Mouse (Mus musculus) gastrocnemius, postnatal 10 days (tissue): ENCODE results near the gene Yars. TPM values are rescaled to one million over a fixed set of nuclear protein-coding genes. Genes with fewer than 3 reads are reported as not detected.

Experiments
- DNase-seq: peaks from one replicate; pipeline ENCODE4 v3.0.0; 2021; ENCODE audit warnings: mixed read lengths
- total RNA-seq, 2 experiments: library from RNA; stranded (reverse); gene quantifications; 2 replicates each; pipeline ENCODE4 v1.2.3; 2021

The Yars gene
- total RNA-seq, 2 experiments from 2014 or later: 35.5 to 48.5 TPM

DNA sequence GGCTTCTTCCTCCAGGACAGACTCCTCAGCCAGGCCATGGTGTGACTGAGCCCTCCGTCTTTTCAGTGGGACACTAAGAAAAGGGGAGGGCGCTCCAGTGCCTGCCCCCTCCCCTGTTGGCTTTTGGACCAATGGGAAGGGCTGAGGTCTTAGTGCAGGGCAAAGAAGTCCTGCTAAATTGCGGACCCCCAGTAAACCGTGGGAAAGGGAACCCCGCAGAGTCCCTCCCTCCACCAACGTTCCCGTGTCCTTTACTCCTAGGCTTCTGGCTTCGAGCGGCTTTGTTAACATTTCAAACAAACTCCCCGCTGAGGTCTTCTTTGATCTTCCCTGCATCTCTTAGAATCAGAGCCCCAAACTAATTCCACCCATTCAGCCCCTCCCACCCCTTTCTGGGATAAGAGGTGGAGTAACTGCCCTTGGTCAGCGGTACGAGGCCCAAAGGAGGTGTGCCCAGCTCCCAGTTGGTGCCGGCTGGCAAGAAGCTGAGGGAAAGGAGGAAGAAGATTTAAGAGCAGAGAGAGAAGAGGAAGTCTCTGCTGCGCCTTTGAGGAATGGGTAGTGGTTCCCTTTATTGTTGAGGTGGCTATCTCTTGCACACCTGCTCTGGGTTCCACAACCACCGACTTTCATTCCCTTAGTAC, 62.0 kb downstream of the Yars start:
- DNase-seq: no peak

DNA sequence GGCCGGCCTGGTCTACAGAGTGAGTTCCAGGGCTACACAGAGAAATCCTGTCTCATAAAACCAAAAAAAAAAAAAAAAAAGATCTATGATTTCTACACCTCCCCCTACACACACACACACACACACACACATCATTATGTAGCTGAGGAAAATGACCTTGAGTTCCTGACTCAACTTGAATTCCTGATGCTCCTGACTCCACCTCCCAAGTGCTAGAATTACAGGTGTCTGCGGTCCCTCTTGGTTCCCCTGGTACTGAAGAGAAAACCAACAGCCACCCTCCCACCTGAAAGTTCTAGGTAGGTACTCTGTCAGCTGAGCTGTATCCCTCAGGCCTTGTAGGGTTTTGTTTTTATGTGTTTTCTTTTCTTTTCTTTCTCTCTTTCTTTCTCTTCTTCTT, 62.9 kb downstream of the Yars start:
- no peak for DNase-seq

DNA sequence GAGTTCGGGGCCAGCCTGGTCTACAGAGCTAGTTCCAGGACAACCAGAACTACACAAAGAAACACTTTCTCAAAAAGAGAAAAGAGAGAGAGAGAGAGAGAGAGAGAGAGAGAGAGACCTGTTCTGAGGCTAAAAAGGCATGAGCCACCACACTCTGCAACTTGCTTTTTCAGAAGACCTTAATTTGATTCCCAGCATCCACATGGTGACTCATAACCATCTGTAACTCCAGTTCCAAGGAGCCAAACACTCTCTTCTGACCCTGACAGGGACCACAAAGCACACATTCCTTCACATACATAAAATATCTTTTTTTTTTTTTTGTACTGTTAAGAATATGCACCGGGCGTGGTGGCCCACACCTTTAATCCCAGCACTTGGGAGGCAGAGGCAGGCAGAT, 65.0 kb downstream of the Yars start:
- no peak for DNase-seq

DNA sequence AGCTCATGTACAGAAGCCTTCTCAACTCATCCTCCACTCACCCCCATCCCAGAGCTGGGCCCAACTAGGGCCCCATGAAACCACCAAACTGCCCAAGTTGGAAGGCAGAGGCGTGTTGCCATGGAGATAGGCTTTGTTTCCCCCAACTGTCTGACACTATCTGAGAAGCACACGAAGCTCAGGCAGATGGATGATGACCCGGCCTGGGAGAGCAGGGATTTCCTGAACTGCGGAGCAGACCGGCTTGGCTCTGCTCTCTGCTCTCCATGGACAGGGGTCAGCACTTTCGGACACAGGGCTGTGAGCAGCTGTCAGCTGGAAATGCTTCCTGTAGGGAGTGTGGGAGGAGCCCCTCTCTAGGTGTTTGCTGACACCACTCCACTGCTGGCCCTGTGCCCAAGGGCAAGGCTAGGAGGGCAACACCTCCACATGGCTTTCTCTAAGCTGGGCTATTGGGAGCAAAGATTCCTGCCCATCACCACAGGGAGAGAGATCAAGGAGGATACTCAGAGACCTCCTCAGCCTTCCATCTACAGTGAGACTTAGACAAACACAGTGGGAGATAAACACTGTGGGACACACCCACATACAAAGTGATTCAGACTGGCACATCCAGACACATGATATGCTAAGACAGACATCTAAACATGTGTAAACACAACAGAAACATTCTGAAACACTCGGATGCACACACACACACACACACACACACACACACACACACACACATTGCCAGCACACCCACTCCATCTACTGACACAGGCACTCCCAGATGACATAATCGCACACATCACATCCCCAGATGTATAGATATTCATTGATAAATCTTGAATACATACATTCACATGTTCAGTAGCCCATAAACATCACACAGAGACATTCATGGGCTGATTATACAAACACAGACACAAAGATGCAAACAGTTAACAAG, 67.2 kb downstream of the Yars start:
- DNase-seq: no peak

GRCm38 (mm10) chr4:129259101-129259500, 69.5 kb downstream of the Yars start:
- no peak for DNase-seq

DNA sequence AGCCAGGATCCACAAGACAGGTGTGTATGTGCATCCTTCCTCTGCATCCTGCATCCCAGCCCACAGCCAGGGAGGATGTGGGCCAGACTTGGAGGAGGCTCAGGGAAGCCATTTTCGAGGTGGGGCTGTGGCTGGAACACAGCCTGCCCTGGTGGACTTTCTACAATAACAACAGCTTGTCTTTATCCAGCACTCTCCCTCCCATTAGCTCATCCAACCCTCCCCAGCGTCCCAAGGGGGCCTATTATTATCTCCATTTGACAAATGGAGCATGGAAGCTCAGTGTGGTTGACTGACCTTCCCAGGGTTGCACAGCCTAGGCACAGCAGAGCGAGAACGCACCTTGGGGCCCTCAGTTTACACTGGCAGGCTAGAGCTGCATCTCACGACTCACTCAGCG, 71.1 kb downstream of the Yars start:
- no peak for DNase-seq

DNA sequence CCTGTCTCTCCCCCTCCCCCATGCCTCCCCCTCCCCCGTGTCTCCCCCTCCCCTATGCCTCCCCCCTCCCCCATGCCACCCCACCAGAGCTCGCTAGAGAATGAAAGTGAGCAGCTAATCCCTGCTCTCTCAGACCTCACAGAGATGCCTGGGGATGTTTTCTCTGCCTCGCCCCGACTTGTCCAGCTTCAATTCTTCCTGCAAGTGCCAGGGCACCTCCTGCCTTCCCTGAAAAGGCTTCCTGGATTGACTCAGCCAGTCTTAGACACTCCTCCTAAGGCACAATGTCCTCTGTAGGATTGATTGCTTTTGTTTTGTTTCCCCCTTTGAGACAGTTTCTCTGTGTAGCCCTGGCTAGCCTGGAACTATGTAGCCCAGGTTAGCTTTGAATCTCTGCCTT, 71.6 kb downstream of the Yars start, which contains the start of gene C77080:
Gene C77080 (minus strand): TSS at position 209 of the 400 bp plus-strand sequence.
- DNase-seq: no peak

DNA sequence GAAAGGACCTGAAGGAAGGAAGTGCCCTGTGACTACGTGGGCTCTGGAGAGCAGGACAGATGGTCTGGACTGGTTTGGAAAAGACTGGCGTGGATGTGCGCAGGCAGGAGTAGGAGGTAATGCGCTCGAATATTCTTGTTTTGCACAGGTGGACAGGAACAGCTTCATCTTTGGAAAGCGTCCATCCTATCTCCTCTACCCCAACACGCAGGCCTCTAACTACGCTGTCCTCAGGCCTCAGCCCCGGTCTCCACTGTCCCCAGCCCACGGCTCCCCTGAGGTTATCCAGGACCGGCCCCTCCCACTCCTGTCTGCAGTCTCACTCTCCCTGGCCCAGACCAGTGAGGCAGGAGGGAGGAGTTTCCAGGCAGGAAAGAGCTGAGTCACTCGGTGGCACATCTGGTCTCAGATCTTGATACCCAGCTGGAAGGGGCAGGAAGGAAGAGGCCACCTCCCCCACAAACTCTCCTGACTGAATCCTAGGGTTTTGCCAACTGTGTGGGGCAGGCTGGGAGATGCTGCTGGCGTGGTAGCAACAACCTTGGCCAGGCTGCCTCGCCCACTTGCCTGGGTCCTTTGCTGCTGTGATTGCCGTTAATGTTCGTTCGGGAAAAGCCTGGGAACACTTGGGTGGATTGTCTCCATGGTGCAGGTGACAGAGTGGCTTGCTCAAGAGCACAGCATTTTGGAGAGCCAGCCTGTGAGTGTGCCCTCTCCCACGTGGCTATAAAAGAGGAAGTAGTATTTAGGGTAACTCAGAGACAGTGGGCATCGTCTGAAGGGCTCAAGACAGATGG, 73.9 kb downstream of the Yars start:
- no peak for DNase-seq

- DNase-seq: no peak
Observed at GRCm38 (mm10) chr4:129266191-129266590, 76.6 kb downstream of the Yars start.

- no peak for DNase-seq
Observed at GRCm38 (mm10) chr4:129266821-129267220, 77.3 kb downstream of the Yars start.

GRCm38 (mm10) chr4:129268698-129269097, 79.1 kb downstream of the Yars start:
- no peak for DNase-seq

Other genes starting within 250 kb of the Yars start
- gene Azin2, start 227.3 kb upstream of the Yars start, total RNA-seq: 1 to 10 TPM; 3.2 to 3.9 TPM
- gene Ak2, start 197.8 kb upstream of the Yars start, total RNA-seq: 10 to 100 TPM; 47.7 to 55.3 TPM
- 10 to 100 TPM; 17.0 to 17.4 TPM for gene Rnf19b, start 131.5 kb upstream of the Yars start, total RNA-seq
- not detected for gene Tmem54, start 84.2 kb upstream of the Yars start, total RNA-seq
- 1 to 10 TPM in 1 of 2 experiments, under 1 TPM in 1; 0.68 to 1.1 TPM for gene Hpca, start 67.7 kb upstream of the Yars start, total RNA-seq
- gene Fndc5, start 52.8 kb upstream of the Yars start, total RNA-seq: 10 to 100 TPM; 33.6 to 37.4 TPM
- gene S100pbp, start within 50 bp of the Yars start, total RNA-seq: 10 to 100 TPM in 1 of 2 experiments, 1 to 10 TPM in 1; 8.3 to 13.3 TPM
- gene C77080, start 71.6 kb downstream of the Yars start, total RNA-seq: 1 to 10 TPM; 2.6 to 4.9 TPM
- 10 to 100 TPM; 63.6 to 64.4 TPM for gene Sync, start 97.9 kb downstream of the Yars start, total RNA-seq
- 10 to 100 TPM; 96.7 to 98.5 TPM for gene Rbbp4, start 145.6 kb downstream of the Yars start, total RNA-seq
- gene Zbtb8os, start 145.9 kb downstream of the Yars start, total RNA-seq: 10 to 100 TPM; 24.2 to 25.4 TPM
- gene Zbtb8a, start 188.4 kb downstream of the Yars start, total RNA-seq: 1 to 10 TPM; 2.9 to 4.7 TPM